Mouse (Mus musculus): ENCODE measurements around the gene Zpbp2. TPM values are rescaled to one million over a fixed set of nuclear protein-coding genes. Genes with fewer than 3 reads are reported as not detected.

Zpbp2 gene
- 1.0 to 3.5 TPM (median 2.2 TPM) in 3 replicates for total RNA-seq (2017)

DNA sequence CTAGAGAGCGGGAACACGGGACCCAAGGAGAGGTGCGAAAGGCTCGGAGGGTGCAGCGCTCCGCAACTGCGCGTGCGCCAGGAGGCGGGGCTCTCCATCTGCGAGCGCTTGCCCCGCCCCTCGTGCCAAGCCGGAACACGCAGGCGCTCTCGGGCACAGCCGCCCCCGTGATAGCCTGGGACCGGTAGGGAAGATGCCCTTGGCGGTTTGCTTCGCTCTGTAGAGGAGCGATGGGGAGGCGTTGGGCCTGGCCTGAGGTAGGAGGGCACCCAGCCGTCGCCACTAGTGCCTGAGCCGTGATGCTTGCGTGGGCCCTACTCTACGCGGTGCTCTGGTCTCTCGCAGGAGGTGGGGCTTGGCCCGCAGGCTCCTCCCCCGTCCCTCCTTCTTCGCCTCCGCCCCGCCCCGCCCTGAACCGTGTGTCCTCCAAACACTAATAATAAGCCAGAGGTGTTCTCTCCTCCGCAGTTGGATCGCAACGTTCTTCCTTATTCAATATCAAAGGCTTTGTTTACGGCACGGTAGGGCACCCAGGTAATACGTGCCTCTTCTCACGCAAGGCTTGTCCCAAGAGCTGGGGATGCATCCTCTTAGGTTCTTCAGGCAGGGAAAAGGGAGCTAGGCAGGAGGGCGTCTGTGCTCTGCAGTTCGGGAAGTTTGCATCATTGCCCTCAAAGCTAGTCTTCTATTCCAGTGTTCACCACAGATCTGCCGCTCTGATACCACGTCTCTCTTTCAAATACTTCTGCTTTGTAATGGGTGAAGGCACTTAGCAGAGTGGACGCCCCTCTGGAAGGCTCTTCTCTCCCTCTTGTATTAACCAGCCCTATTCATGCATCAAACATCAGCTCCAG lies at the start of gene Zpbp2:
TSS of gene Zpbp2 (plus strand) at position 123 of the 854 bp plus-strand sequence.
- ATAC-seq (replicated peaks; ENCODE audit: insufficient number of reproducible peaks, low FRiP score, low TSS enrichment, poor library complexity, severe bottlenecking): peak; percentile 78

DNA sequence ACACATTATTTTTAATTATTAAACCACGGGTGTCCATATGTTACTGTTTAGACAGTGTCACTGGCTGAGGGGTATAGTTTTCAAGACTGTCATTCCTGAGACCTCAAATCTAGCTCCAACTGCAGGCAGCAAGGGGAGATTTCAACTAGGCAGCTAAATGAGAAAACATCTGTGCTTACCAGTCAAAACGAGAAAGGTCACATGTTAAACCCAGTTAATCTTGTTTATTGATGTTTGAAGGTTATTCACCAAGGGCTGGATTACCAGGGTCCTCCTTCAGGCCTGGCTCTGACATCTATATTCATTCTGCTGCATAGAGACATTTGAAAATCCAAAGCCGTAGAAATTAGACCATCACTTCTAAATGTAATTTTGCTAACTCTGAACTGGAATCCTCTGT lies 46.0 kb upstream of the Zpbp2 start:
- ATAC-seq (replicated peaks; ENCODE audit: insufficient number of reproducible peaks, low FRiP score, low TSS enrichment, poor library complexity, severe bottlenecking): no peak

DNA sequence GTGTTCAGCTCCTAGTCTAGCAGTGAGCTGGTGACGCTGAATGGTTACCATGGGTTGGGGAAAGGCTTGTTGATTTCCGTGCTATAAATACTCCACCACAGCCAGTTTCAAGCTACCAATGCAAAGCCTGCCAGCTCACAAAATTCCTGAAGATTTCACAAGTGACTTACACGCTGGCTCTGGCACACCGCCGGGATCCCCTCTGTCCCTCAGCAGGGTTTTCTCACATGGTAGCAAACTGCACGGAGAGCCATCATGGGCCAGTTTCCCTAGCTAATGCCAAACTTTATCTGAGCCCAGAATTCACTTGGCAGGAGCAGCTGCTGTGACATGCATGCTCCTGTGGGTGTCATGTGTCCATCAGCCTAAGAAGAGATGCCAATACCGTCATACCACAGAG lies 41.5 kb upstream of the Zpbp2 start:
- ATAC-seq (replicated peaks; ENCODE audit: insufficient number of reproducible peaks, low FRiP score, low TSS enrichment, poor library complexity, severe bottlenecking): no peak

DNA sequence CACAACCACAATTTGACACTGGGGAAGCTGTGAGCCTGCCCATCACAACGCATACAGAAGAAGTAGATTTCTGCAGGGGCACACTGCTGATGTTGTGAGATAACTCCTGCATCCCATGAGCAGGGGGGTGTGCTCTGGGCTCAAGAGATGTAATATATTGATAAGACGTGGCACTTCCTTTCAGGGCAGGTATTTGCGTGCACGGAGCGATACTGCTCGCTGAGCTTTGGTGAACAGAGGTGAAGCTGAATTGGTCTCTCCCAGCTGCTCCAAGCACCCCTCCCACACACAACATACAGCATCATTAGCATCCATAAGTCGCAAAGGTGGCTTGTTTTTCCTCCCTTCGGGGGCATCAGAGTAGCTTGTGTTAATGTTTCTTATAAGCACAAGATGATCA lies 40.8 kb upstream of the Zpbp2 start:
- no peak for ATAC-seq (replicated peaks; ENCODE audit: insufficient number of reproducible peaks, low FRiP score, low TSS enrichment, poor library complexity, severe bottlenecking)

DNA sequence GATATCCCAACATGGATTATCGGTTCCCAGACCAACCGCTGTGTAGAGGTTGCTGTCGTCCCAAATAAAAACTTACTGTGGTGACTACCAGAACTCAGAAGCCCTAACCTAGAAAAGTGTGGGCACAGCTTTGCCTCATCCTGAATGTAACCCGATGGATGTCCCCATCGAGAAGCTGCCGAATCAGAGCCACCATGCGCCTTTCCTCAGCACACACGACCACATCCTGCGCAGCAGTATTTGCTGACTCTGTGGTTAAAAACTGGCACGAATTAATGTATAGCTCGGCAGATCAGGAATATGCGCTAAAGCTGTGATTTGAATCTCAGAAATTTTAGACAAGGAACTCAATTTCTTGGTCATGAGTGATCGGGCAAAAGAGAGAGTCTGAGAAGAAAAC lies 38.0 kb upstream of the Zpbp2 start:
- ATAC-seq (replicated peaks; ENCODE audit: insufficient number of reproducible peaks, low FRiP score, low TSS enrichment, poor library complexity, severe bottlenecking): no peak

DNA sequence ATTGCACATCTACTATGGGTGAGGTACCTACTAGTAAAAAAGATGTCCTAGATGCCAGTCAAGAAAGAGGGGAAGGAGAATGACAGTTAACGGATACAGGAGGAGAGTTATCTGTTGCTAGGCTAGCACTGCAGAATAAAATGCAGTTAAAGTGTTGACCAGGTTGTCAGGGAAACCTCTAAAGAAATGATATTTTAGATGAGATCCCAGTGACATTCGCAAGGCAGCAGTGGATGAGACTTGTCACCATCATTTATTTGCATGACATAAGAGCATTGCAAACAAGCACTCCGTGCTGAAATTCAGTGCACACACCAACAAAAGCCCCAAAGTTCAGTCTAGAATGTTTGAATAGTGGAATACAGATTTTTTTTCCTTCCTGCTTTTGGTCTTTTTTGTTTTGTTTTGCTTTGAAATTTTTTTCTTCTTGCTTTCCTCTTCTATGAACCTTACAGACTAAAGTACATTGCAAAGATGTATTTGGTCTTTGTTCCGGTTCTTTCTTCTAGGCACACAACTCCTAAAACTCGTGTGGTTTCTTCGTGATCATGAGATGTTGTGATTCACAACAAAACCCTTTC lies 37.5 kb upstream of the Zpbp2 start:
- ATAC-seq (replicated peaks; ENCODE audit: insufficient number of reproducible peaks, low FRiP score, low TSS enrichment, poor library complexity, severe bottlenecking): no peak

DNA sequence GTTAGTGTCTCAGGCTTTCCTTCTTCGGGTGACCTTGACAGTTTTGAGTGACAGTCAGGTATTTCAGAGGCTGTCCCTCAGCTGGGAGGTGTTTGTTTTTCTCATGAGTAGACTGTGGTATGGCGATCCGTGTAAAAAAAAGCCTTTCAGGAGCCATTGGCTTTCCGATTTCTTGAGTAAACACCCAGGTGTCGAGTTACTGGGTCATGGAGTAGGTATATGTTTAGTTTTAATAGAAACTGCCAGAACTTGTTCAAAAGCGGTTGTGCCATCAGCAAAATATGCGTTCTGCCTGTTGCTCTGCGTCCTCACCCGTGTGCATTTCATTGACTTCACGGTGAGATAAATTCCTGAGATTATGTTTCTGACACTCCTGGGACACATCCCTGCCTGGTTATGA lies 30.4 kb upstream of the Zpbp2 start:
- ATAC-seq (replicated peaks; ENCODE audit: insufficient number of reproducible peaks, low FRiP score, low TSS enrichment, poor library complexity, severe bottlenecking): no peak

DNA sequence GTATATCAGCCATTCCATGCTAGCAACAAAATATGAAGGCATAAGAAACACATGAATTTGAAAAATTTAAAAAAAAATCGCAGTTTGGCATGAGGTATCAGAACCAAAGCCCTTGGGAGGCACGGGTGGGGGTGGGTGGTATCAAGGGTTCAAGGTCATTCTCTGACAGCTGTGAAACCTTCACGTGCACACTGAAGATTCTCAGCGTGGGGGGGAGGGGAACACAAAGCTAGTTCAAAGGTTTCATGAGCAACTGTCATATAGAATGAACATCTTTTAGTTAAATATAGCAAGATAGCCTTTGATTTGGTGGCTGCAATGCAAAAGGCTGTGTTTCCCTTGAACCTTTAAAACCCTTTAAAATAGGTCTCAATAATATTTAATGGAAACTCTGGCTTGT lies 25.8 kb upstream of the Zpbp2 start:
- no peak for ATAC-seq (replicated peaks; ENCODE audit: insufficient number of reproducible peaks, low FRiP score, low TSS enrichment, poor library complexity, severe bottlenecking)

DNA sequence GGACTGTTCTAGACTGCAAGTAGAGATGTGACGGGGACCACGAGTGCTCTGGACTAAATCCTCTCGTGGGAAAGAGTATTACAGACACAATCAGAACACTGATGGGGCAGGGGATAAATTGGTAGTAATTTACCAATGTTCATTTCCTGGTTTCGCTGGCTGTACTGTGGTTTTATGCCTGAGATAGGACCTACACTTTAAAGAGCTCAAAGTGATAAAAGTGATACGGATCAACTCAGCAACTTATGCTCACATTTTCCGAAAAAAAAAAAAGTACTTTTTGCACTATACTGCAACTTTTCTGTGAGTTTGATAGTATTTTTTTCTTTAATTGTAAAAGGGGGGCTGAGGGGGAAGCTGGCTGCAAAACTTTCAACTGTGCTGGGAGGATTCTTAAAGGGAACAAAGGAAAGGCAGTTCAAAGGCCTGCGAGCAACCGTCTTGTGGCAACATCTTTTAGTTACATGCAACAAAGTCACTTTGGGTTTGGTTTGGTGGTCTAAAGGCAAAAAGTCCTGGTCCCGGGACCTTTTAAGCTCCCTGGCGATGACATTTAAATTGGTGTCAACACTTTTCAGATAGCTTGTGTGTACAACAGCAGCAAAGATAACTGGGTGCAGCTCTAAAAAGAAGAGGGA lies 24.0 kb upstream of the Zpbp2 start:
- no peak for ATAC-seq (replicated peaks; ENCODE audit: insufficient number of reproducible peaks, low FRiP score, low TSS enrichment, poor library complexity, severe bottlenecking)

DNA sequence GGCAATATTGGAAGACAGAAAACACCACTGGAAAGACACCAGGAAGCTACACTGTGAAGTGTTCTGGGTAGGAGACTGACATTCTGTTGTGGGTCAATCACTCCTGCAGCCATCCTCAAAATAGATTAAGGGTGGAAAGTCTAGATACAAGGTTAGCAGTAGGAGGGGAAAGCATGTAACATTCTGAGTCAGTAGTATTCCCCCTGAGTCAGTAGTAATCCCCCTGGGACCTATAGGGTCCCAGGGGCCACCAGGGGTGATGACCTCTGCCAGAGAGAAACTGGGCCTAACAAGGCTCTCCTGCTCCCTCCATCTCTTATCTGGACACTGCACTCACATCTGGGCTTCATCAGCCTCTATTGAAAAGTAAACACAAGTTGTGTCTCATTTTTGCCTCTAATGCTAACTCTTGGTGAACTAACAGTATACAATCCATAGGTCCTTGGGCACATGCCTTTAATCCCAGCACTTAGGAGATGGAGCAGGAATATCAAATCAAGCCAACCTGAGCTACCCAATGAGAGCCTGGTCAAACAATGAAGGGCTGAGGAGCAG lies 13.3 kb upstream of the Zpbp2 start:
- no peak for ATAC-seq (replicated peaks; ENCODE audit: insufficient number of reproducible peaks, low FRiP score, low TSS enrichment, poor library complexity, severe bottlenecking)

DNA sequence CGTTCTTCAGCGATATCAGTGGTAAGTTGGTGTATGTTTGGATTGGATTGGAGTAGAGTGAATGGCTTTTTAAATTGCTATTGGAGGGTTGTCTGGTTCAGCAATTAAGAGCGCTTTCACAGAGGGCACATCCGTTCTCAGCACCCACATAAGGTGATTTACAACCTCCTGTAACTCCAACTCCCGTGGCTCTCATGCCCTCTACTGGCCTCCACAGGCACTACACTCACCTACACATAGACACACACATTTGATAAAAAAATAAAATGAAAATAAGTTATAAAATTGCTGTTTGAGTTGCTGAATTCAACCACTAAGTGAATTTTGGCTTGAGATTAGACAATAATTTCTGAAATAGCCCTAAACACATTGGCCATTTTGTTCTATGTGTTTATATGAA lies 10.6 kb upstream of the Zpbp2 start:
- no peak for ATAC-seq (replicated peaks; ENCODE audit: insufficient number of reproducible peaks, low FRiP score, low TSS enrichment, poor library complexity, severe bottlenecking)

DNA sequence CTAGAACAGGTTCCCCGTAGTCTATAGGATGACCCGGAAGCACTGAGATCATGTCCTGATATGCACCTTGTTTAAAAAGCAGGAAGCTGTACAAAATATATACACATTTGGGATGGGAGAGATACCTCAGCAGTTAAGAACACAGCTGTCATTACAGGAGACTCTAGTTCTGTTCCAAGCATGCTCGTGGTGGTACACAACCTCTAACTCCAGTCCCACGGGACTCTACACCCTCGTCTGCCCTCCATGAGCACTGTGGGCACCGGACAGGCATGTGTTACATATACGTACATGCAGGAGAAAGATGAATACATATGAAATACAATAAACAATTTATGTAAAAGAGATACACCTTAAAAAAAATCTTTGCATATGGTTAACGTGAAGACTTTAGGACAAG lies 8.3 kb upstream of the Zpbp2 start:
- no peak for ATAC-seq (replicated peaks; ENCODE audit: insufficient number of reproducible peaks, low FRiP score, low TSS enrichment, poor library complexity, severe bottlenecking)

DNA sequence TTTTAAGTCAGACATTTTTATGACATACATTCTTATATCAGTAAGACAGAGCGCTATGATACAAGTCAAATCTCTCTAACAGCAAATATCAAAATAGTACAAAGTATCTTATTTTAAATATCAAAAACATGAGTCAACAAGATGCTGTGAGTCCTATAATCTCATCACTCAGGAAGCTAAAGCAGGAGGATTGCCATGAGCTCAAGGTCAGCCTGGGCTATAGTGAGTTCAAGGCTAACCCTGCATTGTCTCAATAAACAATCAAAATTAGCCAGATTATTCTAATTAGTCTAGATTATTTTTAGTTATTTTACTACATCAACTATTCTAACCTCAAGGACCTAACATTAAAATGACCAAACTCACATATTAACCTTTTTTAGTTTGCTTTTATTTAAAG lies 7.5 kb upstream of the Zpbp2 start:
- no peak for ATAC-seq (replicated peaks; ENCODE audit: insufficient number of reproducible peaks, low FRiP score, low TSS enrichment, poor library complexity, severe bottlenecking)

DNA sequence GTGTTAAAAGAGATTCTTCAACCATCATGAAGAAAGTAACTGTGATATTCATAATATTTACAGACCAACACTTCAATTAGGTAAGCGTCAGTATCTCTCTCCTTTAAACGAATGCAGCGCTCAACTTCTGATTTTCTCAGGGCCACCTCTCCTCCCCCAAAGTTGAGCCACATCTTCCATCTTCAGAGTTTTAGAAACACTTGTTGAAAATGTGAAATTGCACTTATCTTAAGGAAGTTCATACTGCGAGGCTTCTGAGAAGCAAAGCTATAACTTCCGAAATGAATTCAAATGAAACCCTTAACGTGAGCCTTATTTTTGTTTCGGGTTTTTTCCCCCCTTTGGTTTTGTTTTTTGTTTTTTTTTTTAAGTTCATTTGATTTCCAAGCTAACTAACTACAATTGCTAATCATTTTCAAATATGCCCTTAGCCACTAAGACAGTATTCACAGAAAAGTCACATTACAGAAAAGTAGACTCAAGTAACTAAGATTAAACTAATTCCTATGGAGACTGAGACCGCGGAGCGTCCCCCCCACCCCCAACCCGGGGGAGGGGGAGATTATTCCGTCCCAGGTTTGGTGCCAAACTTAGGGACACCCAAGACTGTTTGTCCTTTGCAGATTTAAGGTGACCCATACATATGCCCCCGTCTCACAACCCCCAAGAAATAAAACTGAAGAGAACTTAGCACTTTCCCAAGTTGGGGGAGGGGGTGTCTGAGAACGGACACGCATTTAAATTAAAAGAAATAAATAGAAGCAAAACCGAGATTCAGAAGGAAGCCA lies 5.8 kb upstream of the Zpbp2 start:
- ATAC-seq (replicated peaks; ENCODE audit: insufficient number of reproducible peaks, low FRiP score, low TSS enrichment, poor library complexity, severe bottlenecking): no peak

DNA sequence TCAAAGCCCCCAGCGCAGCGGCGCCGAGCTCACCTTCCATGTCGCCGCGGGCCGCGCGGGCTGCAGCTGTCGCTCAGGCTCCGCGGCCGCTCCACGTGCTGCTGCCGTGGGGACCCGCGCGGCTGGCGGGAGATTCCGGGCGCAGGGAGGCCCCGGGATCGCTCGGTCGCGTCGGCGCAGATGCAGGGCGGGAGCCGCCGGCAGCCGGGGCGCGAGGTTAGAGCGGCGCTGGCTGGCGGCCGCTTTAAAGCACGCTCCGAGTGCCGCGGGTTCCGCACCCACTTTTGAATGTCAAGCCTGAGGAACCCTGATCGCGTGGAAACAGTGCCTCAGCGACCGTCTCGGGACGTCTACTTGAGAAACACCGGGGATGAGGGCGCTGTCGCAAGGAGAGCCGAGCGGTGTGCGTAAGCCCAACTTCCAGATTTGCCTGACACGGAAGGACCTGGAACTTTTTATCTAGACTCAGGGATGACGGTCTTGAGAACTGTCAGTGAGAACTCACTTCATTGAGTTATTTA lies 5.1 kb upstream of the Zpbp2 start, which contains the start of gene Ikzf3:
TSS of gene Ikzf3 (minus strand) at position 321 of the 521 bp plus-strand sequence.
- ATAC-seq (replicated peaks; ENCODE audit: insufficient number of reproducible peaks, low FRiP score, low TSS enrichment, poor library complexity, severe bottlenecking): peak; percentile 83

DNA sequence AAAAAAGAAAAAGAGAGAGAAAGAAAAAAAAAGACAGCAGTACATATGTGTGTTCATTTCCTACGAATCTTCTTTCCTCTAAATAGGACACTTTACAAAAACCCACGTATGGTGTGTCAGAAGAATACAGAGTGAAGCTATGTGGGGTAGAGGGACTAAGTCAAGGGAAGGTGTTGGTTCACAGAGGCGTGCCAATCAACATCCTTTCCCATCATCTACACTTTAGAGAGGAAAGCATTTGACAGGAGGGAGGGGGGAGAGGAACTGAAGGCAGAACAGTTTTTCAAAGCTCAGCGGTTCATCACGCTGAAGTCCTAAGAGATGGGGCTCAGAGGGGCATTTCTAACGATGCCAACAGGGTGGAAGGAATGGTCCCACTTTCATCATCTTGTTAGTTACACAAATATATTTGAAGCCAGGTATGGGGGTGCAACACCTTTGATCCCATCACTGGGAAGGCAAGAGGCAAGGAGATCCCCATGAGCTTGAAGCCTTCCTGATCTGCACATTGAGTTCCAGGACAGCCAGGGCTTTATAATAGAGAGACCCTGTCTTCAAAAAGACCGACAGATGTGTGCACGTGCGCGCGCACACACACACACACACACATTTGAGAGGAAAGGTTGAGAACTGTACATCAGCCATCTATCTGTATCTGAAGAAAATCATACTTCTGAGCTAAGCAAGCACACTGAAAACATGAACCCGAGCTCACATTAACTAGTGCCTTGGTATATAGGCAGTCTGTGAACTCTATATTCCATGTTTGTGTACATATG lies 4.2 kb upstream of the Zpbp2 start:
- ATAC-seq (replicated peaks; ENCODE audit: insufficient number of reproducible peaks, low FRiP score, low TSS enrichment, poor library complexity, severe bottlenecking): no peak

DNA sequence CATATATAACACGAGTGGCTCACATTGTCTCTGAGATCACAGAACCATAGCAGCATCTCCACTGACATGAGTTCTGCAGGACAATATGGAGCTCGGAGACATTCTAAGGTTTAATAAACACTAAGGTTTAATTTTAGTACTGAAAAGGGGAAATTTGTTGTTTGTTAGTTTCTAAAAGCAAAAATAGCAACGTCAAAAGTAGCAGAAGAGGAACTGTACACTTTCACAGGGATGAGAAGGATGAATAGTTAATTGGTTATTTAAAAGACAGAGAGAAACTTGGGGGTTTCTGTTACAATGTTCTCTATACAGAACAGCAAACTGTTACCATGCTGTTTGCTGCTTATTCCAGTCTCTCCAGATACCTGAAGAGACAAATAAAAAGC lies 3.6 kb upstream of the Zpbp2 start:
- ATAC-seq (replicated peaks; ENCODE audit: insufficient number of reproducible peaks, low FRiP score, low TSS enrichment, poor library complexity, severe bottlenecking): no peak

DNA sequence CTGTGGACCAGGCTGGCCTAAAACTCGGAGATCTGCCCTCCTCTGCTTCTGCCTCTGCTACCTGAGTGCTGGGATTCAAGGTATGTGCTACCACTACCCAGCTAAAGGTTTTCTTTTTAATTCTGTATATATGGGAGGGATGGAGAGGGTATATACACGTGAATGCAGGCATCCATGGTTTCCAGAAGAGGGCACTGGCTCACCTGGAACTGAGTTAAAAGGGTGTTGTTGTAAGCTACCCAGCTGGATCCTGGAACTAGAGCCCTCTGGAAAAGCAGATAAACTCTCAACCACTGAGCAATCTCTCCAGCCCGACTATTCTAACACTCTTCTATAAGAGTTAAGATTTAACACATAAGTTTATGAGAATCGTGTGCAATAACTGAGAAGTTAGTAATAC lies 1.5 kb upstream of the Zpbp2 start:
- no peak for ATAC-seq (replicated peaks; ENCODE audit: insufficient number of reproducible peaks, low FRiP score, low TSS enrichment, poor library complexity, severe bottlenecking)

Data from monocyte, adult 5-6 weeks (primary cell).